7 mouse cellular contexts compared by ENCODE assay signal in genomic region chr8:95320224-95321139, GRCm38 (mm10). TPM values are rescaled to one million over a fixed set of nuclear protein-coding genes. Genes with fewer than 3 reads are reported as not detected.
DNase-seq lines count a peak whose midpoint lies in the region; ATAC-seq and TF ChIP-seq lines count a peak whose summit lies in the region.

No protein-coding gene starts in this region.

- TF ChIP-seq CTCF in testis, adult 2 months (IDR thresholded peaks at IDR 0.05; ENCODE audit: control insufficient read depth, insufficient read depth, insufficient replicate concordance, low read depth, low read length), result no peak

- 0 out of 2 replicates have a peak, but pooled peaks cover 5% of the 10 kb centered on the region for H3K4me1 ChIP-seq in forebrain, embryonic 14.5 days (ENCODE audit: control insufficient read depth, insufficient read depth, low read length)
- peaks cover 8% of the 10 kb centered on the region; the same call in 1 of the 2 replicates for H3K4me1 ChIP-seq in intestine, embryonic 14.5 days (replicated peaks; ENCODE audit: control insufficient read depth, insufficient read depth, low read length)
- peaks cover 6% of the 10 kb centered on the region for H3K4me1 ChIP-seq in liver, embryonic 16.5 days (ENCODE audit: control insufficient read depth, low read depth, low read length)
- peaks cover 3% of the 10 kb centered on the region; the same call in 1 of the 2 replicates for H3K4me1 ChIP-seq in neural tube, embryonic 11.5 days (ENCODE audit: control insufficient read depth, insufficient read depth, low read length)
- H3K4me1 ChIP-seq in testis, adult 2 months (ENCODE audit: control insufficient read depth, insufficient read depth, low read length), result peaks cover 15% of the 10 kb centered on the region

- WGBS in forebrain, embryonic 14.5 days, result 2% methylated on average over 41 of the region's 41 CpGs
- 2% methylated on average over 41 of the region's 41 CpGs for WGBS in intestine, embryonic 14.5 days
- WGBS in liver, embryonic 16.5 days (ENCODE audit: insufficient replicate concordance), result 3% methylated on average over 40 of the region's 41 CpGs
- 2% methylated on average over 40 of the region's 41 CpGs for WGBS in neural tube, embryonic 11.5 days

- no peak overlapping the region for H3K27ac ChIP-seq in forebrain, embryonic 14.5 days (ENCODE audit: low read depth, low read length)
- H3K27ac ChIP-seq in intestine, embryonic 14.5 days (ENCODE audit: low read depth), result no peak overlapping the region
- H3K27ac ChIP-seq in liver, embryonic 16.5 days (ENCODE audit: low read length), result no peak overlapping the region
- H3K27ac ChIP-seq in neural tube, embryonic 11.5 days (ENCODE audit: low read depth, low read length), result no peak overlapping the region
- no peak overlapping the region for H3K27ac ChIP-seq in testis, adult 2 months (ENCODE audit: control insufficient read depth, insufficient read depth, low read depth, low read length)

- H3K9ac ChIP-seq in forebrain, embryonic 14.5 days (ENCODE audit: low read length), result peak overlapping the region; percentile 61
- H3K9ac ChIP-seq in intestine, embryonic 14.5 days (ENCODE audit: low read length), result peak overlapping the region; percentile 41; the same call in 1 of the 2 replicates
- H3K9ac ChIP-seq in liver, embryonic 16.5 days (ENCODE audit: low read depth, low read length), result peak overlapping the region; percentile 9; the same call in 1 of the 2 replicates
- peak overlapping the region; percentile 27; the same call in 1 of the 2 replicates for H3K9ac ChIP-seq in neural tube, embryonic 11.5 days (ENCODE audit: low read length)

- TF ChIP-seq POLR2A in testis, adult 2 months (IDR thresholded peaks at IDR 0.05; ENCODE audit: control insufficient read depth, low read depth, low read length), result no peak

- H3K9me3 ChIP-seq in forebrain, embryonic 14.5 days (replicated peaks; ENCODE audit: control insufficient read depth, low read length), result no peaks in the 10 kb centered on the region
- no peaks in the 10 kb centered on the region for H3K9me3 ChIP-seq in intestine, embryonic 14.5 days (ENCODE audit: control insufficient read depth, low read length)
- H3K9me3 ChIP-seq in liver, embryonic 16.5 days (replicated peaks; ENCODE audit: control insufficient read depth, low read length), result no peaks in the 10 kb centered on the region
- H3K9me3 ChIP-seq in neural tube, embryonic 11.5 days (ENCODE audit: control insufficient read depth, low read length), result no peaks in the 10 kb centered on the region

- DNase-seq in ZHBTc4 (ENCODE audit: low read depth, low spot score), result peak; percentile 85
- peak; percentile 45 for DNase-seq in cerebellum, adult 11 months
- peak; percentile 59 for DNase-seq in forebrain, embryonic 14.5 days (ENCODE audit: low spot score)
- DNase-seq in intestine, embryonic 14.5 days (ENCODE audit: low spot score), result peak; percentile 82
- peak; percentile 62 for DNase-seq in neural tube, embryonic 11.5 days (ENCODE audit: low spot score)

- peak overlapping the region; percentile 30 for H3K4me3 ChIP-seq in forebrain, embryonic 14.5 days (ENCODE audit: low read depth, low read length)
- H3K4me3 ChIP-seq in intestine, embryonic 14.5 days (ENCODE audit: low read depth, low read length), result peak overlapping the region; percentile 44
- H3K4me3 ChIP-seq in liver, embryonic 16.5 days (ENCODE audit: low read depth, low read length), result peak overlapping the region; percentile 51
- peak overlapping the region; percentile 28 for H3K4me3 ChIP-seq in neural tube, embryonic 11.5 days (ENCODE audit: low read depth, low read length)
- H3K4me3 ChIP-seq in testis, adult 2 months (ENCODE audit: control insufficient read depth, low read depth, low read length), result peak overlapping the region; percentile 63

- H3K27me3 ChIP-seq in forebrain, embryonic 14.5 days (replicated peaks; ENCODE audit: control insufficient read depth, insufficient read depth, low read length), result no peaks in the 10 kb centered on the region
- no peaks in the 10 kb centered on the region for H3K27me3 ChIP-seq in intestine, embryonic 14.5 days (replicated peaks; ENCODE audit: control insufficient read depth, insufficient read depth, low read length)
- peaks cover 13% of the 10 kb centered on the region for H3K27me3 ChIP-seq in liver, embryonic 16.5 days (ENCODE audit: control insufficient read depth, insufficient read depth, low read depth, low read length)
- H3K27me3 ChIP-seq in neural tube, embryonic 11.5 days (ENCODE audit: control insufficient read depth, insufficient read depth, low read length), result peaks cover 7% of the 10 kb centered on the region; the same call in 1 of the 2 replicates
- no peaks in the 10 kb centered on the region for H3K27me3 ChIP-seq in testis, adult 2 months (ENCODE audit: control insufficient read depth, insufficient read depth, low read length)

- peak overlapping the region; percentile 75 for H3K4me2 ChIP-seq in forebrain, embryonic 14.5 days (ENCODE audit: low read length)
- H3K4me2 ChIP-seq in intestine, embryonic 14.5 days (ENCODE audit: low read length), result peak overlapping the region; percentile 99
- peak overlapping the region; percentile 74 for H3K4me2 ChIP-seq in liver, embryonic 16.5 days (ENCODE audit: low read depth, low read length)
- H3K4me2 ChIP-seq in neural tube, embryonic 11.5 days (ENCODE audit: low read depth), result peak overlapping the region; percentile 72

- peak; percentile 71 for ATAC-seq in forebrain, embryonic 14.5 days
- peak; percentile 85 for ATAC-seq in intestine, embryonic 14.5 days (replicated peaks; ENCODE audit: low FRiP score, low TSS enrichment, low read depth)
- peak; percentile 66 for ATAC-seq in liver, embryonic 16.5 days (ENCODE audit: low read depth)
- peak; percentile 73 for ATAC-seq in neural tube, embryonic 11.5 days (ENCODE audit: insufficient read depth, low FRiP score, low TSS enrichment)

- peaks cover 22% of the 10 kb centered on the region for H3K36me3 ChIP-seq in forebrain, embryonic 14.5 days (ENCODE audit: control insufficient read depth, insufficient read depth, low read length)
- peaks cover 9% of the 10 kb centered on the region for H3K36me3 ChIP-seq in intestine, embryonic 14.5 days (ENCODE audit: control insufficient read depth, insufficient read depth, low read length)
- no peaks in the 10 kb centered on the region; the same call in 1 of the 2 replicates for H3K36me3 ChIP-seq in liver, embryonic 16.5 days (ENCODE audit: control insufficient read depth, insufficient read depth)
- H3K36me3 ChIP-seq in neural tube, embryonic 11.5 days (ENCODE audit: control insufficient read depth, insufficient read depth, low read length), result peaks cover 11% of the 10 kb centered on the region
- H3K36me3 ChIP-seq in testis, adult 2 months (ENCODE audit: control insufficient read depth, insufficient read depth, low read length), result no peaks in the 10 kb centered on the region

RNA-seq across cellular contexts. Expression of gene Tepp, which starts 10.1 kb away (rescaled TPM):
- polyA plus RNA-seq in forebrain, embryonic 14.5 days (2014; fragmentation: Nextera tagmentation; extraction: Ambion mirVana), result 0.80 and 1.0 TPM in 2 replicates
- not detected in 2 replicates for polyA plus RNA-seq in intestine, embryonic 14.5 days (2014; fragmentation: Nextera tagmentation; extraction: Ambion mirVana)
- not detected in 2 replicates for polyA plus RNA-seq in liver, embryonic 16.5 days (2015; fragmentation: Nextera tagmentation; extraction: Ambion mirVana)
- not detected in 2 replicates for polyA plus RNA-seq in neural tube, embryonic 11.5 days (2014; fragmentation: Nextera tagmentation; extraction: Ambion mirVana)
- 290 and 313 TPM in 2 replicates for polyA plus RNA-seq in testis, adult 2 months (2012; rRNA removed)

RNA-seq across cellular contexts. Expression of gene Zfp319, which starts 11.3 kb away (rescaled TPM):
- 11.5 and 14.4 TPM in 2 replicates for polyA plus RNA-seq in forebrain, embryonic 14.5 days (2014; fragmentation: Nextera tagmentation; extraction: Ambion mirVana)
- polyA plus RNA-seq in intestine, embryonic 14.5 days (2014; fragmentation: Nextera tagmentation; extraction: Ambion mirVana), result 7.7 and 8.2 TPM in 2 replicates
- 0.88 and 1.2 TPM in 2 replicates for polyA plus RNA-seq in liver, embryonic 16.5 days (2015; fragmentation: Nextera tagmentation; extraction: Ambion mirVana)
- polyA plus RNA-seq in neural tube, embryonic 11.5 days (2014; fragmentation: Nextera tagmentation; extraction: Ambion mirVana), result 12.7 and 13.4 TPM in 2 replicates
- polyA plus RNA-seq in testis, adult 2 months (2012; rRNA removed), result 3.9 and 4.0 TPM in 2 replicates

RNA-seq across cellular contexts. Expression of gene Usb1, which starts 11.6 kb away (rescaled TPM):
- 40.0 and 45.8 TPM in 2 replicates for polyA plus RNA-seq in forebrain, embryonic 14.5 days (2014; fragmentation: Nextera tagmentation; extraction: Ambion mirVana)
- 39.0 and 41.6 TPM in 2 replicates for polyA plus RNA-seq in intestine, embryonic 14.5 days (2014; fragmentation: Nextera tagmentation; extraction: Ambion mirVana)
- polyA plus RNA-seq in liver, embryonic 16.5 days (2015; fragmentation: Nextera tagmentation; extraction: Ambion mirVana), result 9.9 and 10.7 TPM in 2 replicates
- polyA plus RNA-seq in neural tube, embryonic 11.5 days (2014; fragmentation: Nextera tagmentation; extraction: Ambion mirVana), result 37.6 and 38.0 TPM in 2 replicates
- polyA plus RNA-seq in testis, adult 2 months (2012; rRNA removed), result 33.1 and 34.0 TPM in 2 replicates

RNA-seq across cellular contexts. Expression of gene Cngb1, which starts 14.1 kb away (rescaled TPM):
- polyA plus RNA-seq in forebrain, embryonic 14.5 days (2014; fragmentation: Nextera tagmentation; extraction: Ambion mirVana), result 0.52 and 0.58 TPM in 2 replicates
- 0.30 and 0.81 TPM in 2 replicates for polyA plus RNA-seq in intestine, embryonic 14.5 days (2014; fragmentation: Nextera tagmentation; extraction: Ambion mirVana)
- polyA plus RNA-seq in liver, embryonic 16.5 days (2015; fragmentation: Nextera tagmentation; extraction: Ambion mirVana), result 0.07 and 0.12 TPM in 2 replicates
- 0.50 and 0.51 TPM in 2 replicates for polyA plus RNA-seq in neural tube, embryonic 11.5 days (2014; fragmentation: Nextera tagmentation; extraction: Ambion mirVana)
- 6.2 and 6.9 TPM in 2 replicates for polyA plus RNA-seq in testis, adult 2 months (2012; rRNA removed)

RNA-seq across cellular contexts. Expression of gene Mmp15, which starts 31.6 kb away (rescaled TPM):
- polyA plus RNA-seq in forebrain, embryonic 14.5 days (2014; fragmentation: Nextera tagmentation; extraction: Ambion mirVana), result 10.3 and 12.5 TPM in 2 replicates
- polyA plus RNA-seq in intestine, embryonic 14.5 days (2014; fragmentation: Nextera tagmentation; extraction: Ambion mirVana), result 21.4 and 22.2 TPM in 2 replicates
- 0.76 and 0.85 TPM in 2 replicates for polyA plus RNA-seq in liver, embryonic 16.5 days (2015; fragmentation: Nextera tagmentation; extraction: Ambion mirVana)
- 20.2 and 21.1 TPM in 2 replicates for polyA plus RNA-seq in neural tube, embryonic 11.5 days (2014; fragmentation: Nextera tagmentation; extraction: Ambion mirVana)
- 0.23 and 0.30 TPM in 2 replicates for polyA plus RNA-seq in testis, adult 2 months (2012; rRNA removed)

Comparison
In these comparisons a context has a peak if more than half of its experiments do, and no peak if none do; other contexts are left out.
1. H3K9ac ChIP-seq: peak in every context shown above with its lines; median percentile 61 in forebrain, embryonic 14.5 days; 41 in intestine, embryonic 14.5 days; 27 in neural tube, embryonic 11.5 days; 9 in liver, embryonic 16.5 days.
2. RNA of gene Tepp, which starts 10.1 kb away (polyA plus RNA-seq): 290 to 313 TPM in testis, adult 2 months; 0.80 to 1.0 TPM in forebrain, embryonic 14.5 days, not detected in neural tube, embryonic 11.5 days, not detected in intestine, embryonic 14.5 days and not detected in liver, embryonic 16.5 days; every median in the first group is over 100 times any median in the second.
3. Peak in every context shown above with its lines, with median percentiles within 50 percentile points of each other: DNase-seq, ATAC-seq, H3K4me2 ChIP-seq and H3K4me3 ChIP-seq.